Mouse (Mus musculus) lung, postnatal 25 days (tissue): ENCODE measurements around the gene Pgp.
"Not testable (repeated sequence)": the region's sequence is repeated elsewhere in the genome, so short reads cannot be mapped to it uniquely, and the experiment has no call there.

Experiments used
- DNase-seq: peaks from one replicate; pipeline ENCODE4 v3.0.0; 2022; ENCODE audit warnings: low spot score

Pgp gene

GRCm38 (mm10) chr17:24469910-24470602, at the start of gene Pgp, which contains the start of gene E4f1:
Gene Pgp (plus strand): TSS chr17:24470392.
Gene E4f1 (minus strand): TSS chr17:24470313.
- DNase-seq: peak; percentile 99

DNA sequence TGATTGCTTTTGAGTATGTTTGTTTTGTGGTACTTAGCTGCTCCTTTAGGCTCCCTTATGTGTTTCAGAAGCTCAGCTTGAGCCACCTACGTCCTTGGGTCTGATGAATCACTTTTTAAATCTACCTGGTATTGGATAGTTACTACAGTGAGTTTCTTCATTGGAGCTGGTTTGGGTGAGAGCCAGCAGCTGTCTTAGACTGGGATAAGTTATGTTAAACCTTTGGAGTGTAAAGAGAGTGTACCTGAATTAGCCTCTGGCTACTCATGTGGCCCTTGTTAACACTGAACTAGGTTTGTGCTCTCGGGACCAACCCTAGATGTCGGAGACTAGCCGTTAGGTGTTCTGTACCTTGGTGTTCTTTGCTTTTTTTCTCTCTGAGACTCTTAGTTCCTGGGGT, 47.1 kb upstream of the Pgp start:
- no peak for DNase-seq

GRCm38 (mm10) chr17:24424489-24424888, 45.7 kb upstream of the Pgp start:
- no peak for DNase-seq

- DNase-seq: not testable (repeated sequence)
These were observed 44.9 kb upstream of the Pgp start for GRCm38 (mm10) chr17:24425326-24425725.

- DNase-seq: no peak
These were observed 44.3 kb upstream of the Pgp start for GRCm38 (mm10) chr17:24425905-24426304.

DNA sequence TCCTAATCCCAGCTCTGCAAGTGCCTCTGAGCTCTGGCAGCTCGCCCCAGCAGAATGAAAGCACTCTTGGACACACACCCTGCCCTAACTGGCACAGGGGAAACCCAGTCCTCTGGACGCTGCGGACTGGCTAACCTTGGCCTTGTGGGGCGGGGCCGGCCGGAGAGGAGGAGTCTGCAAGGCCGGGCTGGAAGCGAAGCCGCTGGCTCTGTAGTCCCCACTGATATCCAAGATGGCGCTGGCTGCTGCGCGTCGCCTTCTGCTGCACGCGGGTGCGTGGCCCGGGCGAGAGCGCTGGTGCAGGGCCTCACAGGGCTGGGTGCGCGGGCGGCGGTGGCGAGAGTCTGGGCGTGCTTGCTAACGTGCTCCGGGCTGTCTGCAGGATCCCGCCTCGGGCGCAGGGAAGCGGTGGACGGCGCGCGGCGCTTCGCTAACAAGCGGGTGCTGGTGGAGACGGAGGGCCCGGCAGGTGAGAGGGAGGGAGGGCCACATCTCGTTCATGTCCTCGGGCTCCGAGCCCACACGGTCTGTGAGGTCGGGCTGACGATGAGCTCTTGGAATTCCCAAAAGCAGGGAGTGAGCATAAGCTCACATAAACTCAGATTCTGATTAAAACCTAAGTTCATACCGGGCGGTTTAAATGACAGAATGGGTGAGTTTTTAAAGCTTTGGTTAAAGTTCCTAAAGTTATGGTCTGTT, 43.6 kb upstream of the Pgp start, which contains the start of gene Eci1:
TSS of gene Eci1 (plus strand) at position 171 of the 699 bp plus-strand sequence.
- DNase-seq: peak; percentile 98

GRCm38 (mm10) chr17:24427170-24427557, 43.0 kb upstream of the Pgp start:
- no peak for DNase-seq

DNA sequence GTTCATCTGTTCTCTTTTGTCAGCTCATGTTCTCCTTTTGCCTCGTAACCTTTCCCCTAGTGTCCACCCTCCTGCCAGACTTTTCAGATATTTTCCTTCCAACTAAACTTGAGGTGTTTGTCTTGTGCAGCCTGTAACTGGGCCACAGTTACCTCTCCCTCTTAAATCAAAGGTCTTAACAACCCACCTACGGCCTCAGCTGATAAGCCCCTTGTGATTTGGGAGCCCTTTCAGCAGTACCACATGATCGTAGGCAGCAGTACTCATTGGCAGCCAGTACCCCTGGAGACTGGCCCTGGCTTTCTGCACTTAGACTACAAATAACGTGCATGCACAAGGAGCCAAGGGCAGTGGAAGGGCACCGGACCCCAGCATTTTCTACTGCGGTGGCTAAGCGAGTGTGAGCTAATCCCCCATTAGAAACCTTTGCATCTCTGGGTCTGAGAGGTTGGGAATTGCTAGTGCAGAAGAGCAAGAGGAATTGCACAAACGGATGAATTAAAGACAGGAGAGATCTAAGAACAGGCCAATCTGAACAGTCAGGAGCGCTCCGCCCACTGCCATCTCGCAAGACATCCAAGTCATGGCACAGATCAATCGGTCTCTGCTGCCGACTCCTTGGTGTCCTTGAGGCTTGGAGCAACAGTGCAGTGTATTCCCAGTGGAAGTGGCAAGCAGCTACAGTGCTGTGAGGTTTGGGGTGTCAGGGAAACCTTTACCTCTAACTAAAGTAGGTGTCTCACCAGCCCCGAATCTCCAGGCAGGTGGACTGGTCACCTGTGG, 40.8 kb upstream of the Pgp start:
- no peak for DNase-seq

- DNase-seq: peak; percentile 39
These were observed 33.2 kb upstream of the Pgp start for GRCm38 (mm10) chr17:24437016-24437415.

GRCm38 (mm10) chr17:24440377-24440776, 29.8 kb upstream of the Pgp start:
- DNase-seq: no peak

GRCm38 (mm10) chr17:24441148-24441547, 29.0 kb upstream of the Pgp start:
- DNase-seq: no peak

- DNase-seq: no peak
These were observed 28.1 kb upstream of the Pgp start for GRCm38 (mm10) chr17:24442107-24442506.

GRCm38 (mm10) chr17:24442632-24443155, 27.5 kb upstream of the Pgp start, which contains the start of gene Dnase1l2:
Gene Dnase1l2 (minus strand): TSS chr17:24443105.
- DNase-seq: no peak

DNA sequence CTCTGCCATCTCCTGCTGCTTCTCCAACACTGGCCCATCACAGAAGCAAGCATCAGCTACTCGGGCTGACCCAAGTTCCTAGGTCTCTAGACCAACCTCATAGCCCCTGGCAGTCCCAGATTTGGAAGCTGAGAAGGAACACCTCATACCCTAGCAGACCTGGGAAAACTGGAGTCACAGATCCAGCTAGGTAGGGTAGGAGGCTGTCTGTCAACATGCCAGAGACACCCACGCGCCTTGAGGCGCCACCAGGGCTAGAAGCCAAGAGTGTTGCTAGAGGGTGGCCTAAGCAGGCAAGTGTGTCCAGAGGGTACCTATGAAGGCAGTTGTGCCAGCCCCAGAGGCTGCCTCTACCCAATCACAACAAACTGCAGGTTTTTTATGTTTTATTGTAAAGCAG, 26.8 kb upstream of the Pgp start:
- no peak for DNase-seq

DNA sequence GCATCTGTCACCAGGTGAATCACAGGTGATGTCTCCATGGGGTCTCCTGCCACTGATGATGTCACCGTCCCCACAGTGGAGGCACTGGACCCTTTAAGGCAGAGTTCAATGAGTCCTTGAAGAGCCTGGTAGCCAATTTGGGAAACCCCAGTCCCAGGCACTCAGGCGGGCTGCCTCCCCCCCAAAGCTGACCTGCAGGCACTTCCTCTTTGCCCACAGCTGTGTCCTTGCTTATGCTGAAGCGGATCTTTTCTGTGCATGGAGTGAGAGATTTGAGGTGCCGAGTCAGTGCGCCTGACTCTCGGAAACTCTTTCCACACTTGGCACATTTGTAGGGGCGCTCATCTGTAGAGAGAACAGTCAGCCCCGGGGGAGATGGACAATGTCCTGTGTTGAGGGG, 23.6 kb upstream of the Pgp start:
- no peak for DNase-seq

- DNase-seq: no peak
These were observed 20.7 kb upstream of the Pgp start for GRCm38 (mm10) chr17:24449507-24449906.

- DNase-seq: no peak
These were observed 19.0 kb upstream of the Pgp start for GRCm38 (mm10) chr17:24451220-24451619.

- no peak for DNase-seq
These were observed 16.8 kb upstream of the Pgp start for GRCm38 (mm10) chr17:24453372-24453771.

DNA sequence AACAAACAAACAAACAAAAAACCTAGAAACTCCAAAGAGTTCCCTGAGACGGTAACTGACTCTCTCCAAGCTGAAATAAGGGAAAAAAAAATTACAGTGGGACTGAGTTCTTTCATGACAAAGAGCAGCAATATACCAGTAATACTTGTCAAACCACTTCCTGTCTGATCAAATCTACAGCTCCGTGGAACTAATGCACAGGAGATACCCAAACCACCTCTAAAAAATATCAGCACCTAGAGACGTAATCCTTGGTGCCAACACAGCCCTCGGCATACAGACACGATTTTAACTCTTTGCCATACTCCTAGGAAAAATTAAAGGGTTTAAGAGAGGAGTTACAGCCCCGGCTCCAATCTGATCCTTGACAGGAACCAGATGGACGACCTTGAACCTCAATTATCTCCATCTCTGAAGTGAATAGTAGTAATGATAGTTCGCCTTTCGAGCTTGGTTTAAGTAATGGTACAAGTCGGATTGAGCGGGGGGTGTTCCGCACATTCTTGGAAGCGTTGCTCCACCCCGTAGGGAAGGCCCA, 15.9 kb upstream of the Pgp start:
- no peak for DNase-seq

GRCm38 (mm10) chr17:24454756-24455522, 15.3 kb upstream of the Pgp start:
- DNase-seq: peak; percentile 100

DNA sequence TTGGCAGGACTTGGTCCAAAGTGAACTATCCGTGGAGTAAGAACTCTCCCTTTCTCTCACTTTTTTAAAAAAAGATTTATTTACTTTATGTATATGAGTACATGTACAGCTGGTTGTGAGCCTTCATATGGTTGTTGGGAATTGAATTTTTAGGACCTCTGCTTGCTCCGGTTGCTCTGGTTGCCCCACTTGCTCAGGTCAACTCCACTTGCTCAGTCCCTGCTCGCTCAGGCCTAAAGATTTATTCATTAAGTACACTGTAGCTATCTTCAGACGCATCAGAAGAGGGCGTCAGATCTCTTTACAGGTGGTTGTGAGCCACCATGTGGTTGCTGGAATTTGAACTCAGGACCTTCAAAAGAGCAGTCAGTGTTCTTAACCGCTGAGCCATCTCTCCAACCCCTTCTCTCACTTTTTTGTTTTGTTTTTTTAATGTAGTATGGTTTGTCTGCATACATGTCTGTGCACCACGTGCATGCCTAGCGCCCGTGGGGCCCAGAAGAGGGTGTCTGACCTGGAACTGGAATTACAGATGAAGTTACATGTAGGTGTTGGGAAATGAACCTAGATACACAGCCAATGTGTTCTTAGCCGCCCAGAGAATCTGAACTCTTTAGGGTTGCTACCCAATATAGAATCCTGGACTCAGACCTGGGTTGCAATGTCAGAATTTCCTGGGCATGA, 14.5 kb upstream of the Pgp start:
- not testable (repeated sequence) for DNase-seq
